Comparison of ENCODE assay signal across 29 mouse cellular contexts in genomic region chr9:103119781-103120180, GRCm38 (mm10). TPM values are rescaled to one million over a fixed set of nuclear protein-coding genes. Genes with fewer than 3 reads are reported as not detected.
DNase-seq lines count a peak whose midpoint lies in the region; ATAC-seq lines count a peak whose summit lies in the region.
"Had no signal": no experiment of that assay in that cellular context is flagged by ENCODE, and none has a peak within 500 bp of the region (broad histone marks: within the 10 kb centered on the region; RNA-seq: fewer than 3 reads in every experiment).

No protein-coding gene starts in this region.

- WGBS in forebrain, embryonic 11.5 days = 84% methylated on average over 9 of the region's 9 CpGs
- WGBS in forebrain, embryonic 13.5 days = 89% methylated on average over 9 of the region's 9 CpGs
- 80% methylated on average over 9 of the region's 9 CpGs for WGBS in limb, embryonic 13.5 days
- 83% methylated on average over 9 of the region's 9 CpGs for WGBS in limb, embryonic 10.5 days
- WGBS in neural tube, embryonic 13.5 days = 75% methylated on average over 9 of the region's 9 CpGs
- WGBS in neural tube, embryonic 15.5 days = 84% methylated on average over 9 of the region's 9 CpGs
- WGBS in hindbrain, embryonic 16.5 days = 64% methylated on average over 9 of the region's 9 CpGs

- ATAC-seq in forebrain, embryonic 11.5 days (replicated peaks; ENCODE audit: low FRiP score) = no peak
- ATAC-seq in forebrain, embryonic 13.5 days = no peak
- ATAC-seq in limb, embryonic 13.5 days (ENCODE audit: low FRiP score, low read depth) = no peak
- ATAC-seq in neural tube, embryonic 13.5 days (ENCODE audit: low read depth) = no peak
- no peak for ATAC-seq in neural tube, embryonic 15.5 days (ENCODE audit: low FRiP score)
- 0 out of 2 replicates have a peak, but pooled peaks have one; percentile 16 for ATAC-seq in hindbrain, embryonic 16.5 days
- ATAC-seq: intestine, postnatal 0 days had no signal

- H3K9ac ChIP-seq in forebrain, embryonic 11.5 days (ENCODE audit: low read length) = no peak overlapping the region
- H3K9ac ChIP-seq in forebrain, embryonic 13.5 days = no peak overlapping the region
- 0 out of 2 replicates have a peak overlapping the region, but pooled peaks have one; percentile 10 for H3K9ac ChIP-seq in limb, embryonic 13.5 days
- 0 out of 2 replicates have a peak overlapping the region, but pooled peaks have one; percentile 17 for H3K9ac ChIP-seq in neural tube, embryonic 13.5 days
- H3K9ac ChIP-seq in neural tube, embryonic 15.5 days (replicated peaks) = no peak overlapping the region
- no peak overlapping the region for H3K9ac ChIP-seq in hindbrain, embryonic 16.5 days (ENCODE audit: low read depth, low read length)
- H3K9ac ChIP-seq: embryonic facial prominence, embryonic 13.5 days; forebrain, embryonic 12.5 days; liver, embryonic 13.5 days; lung, embryonic 14.5 days; neural tube, embryonic 12.5 days had no signal

- no peaks in the 10 kb centered on the region for H3K36me3 ChIP-seq in forebrain, embryonic 11.5 days (ENCODE audit: control insufficient read depth, insufficient read depth, low read length)
- H3K36me3 ChIP-seq in forebrain, embryonic 13.5 days (ENCODE audit: poor library complexity, severe bottlenecking) = peaks cover 21% of the 10 kb centered on the region
- no peaks in the 10 kb centered on the region; the same call in 1 of the 2 replicates for H3K36me3 ChIP-seq in limb, embryonic 13.5 days
- H3K36me3 ChIP-seq in limb, embryonic 10.5 days = no peaks in the 10 kb centered on the region
- H3K36me3 ChIP-seq in neural tube, embryonic 13.5 days = peaks cover 13% of the 10 kb centered on the region; the same call in 1 of the 2 replicates
- H3K36me3 ChIP-seq in neural tube, embryonic 15.5 days = 0 out of 2 replicates have a peak, but pooled peaks cover 5% of the 10 kb centered on the region
- H3K36me3 ChIP-seq in hindbrain, embryonic 16.5 days (ENCODE audit: control insufficient read depth, insufficient read depth, low read length) = 0 out of 2 replicates have a peak, but pooled peaks cover 3% of the 10 kb centered on the region
- H3K36me3 ChIP-seq: embryonic facial prominence, embryonic 13.5 days; forebrain, embryonic 12.5 days; liver, embryonic 13.5 days; neural tube, embryonic 12.5 days had no signal

- no peak overlapping the region for H3K4me3 ChIP-seq in forebrain, embryonic 11.5 days (ENCODE audit: low read depth, low read length)
- no peak overlapping the region for H3K4me3 ChIP-seq in forebrain, embryonic 13.5 days
- no peak overlapping the region for H3K4me3 ChIP-seq in limb, embryonic 13.5 days
- no peak overlapping the region for H3K4me3 ChIP-seq in limb, embryonic 10.5 days
- H3K4me3 ChIP-seq in neural tube, embryonic 13.5 days = no peak overlapping the region
- H3K4me3 ChIP-seq in neural tube, embryonic 15.5 days (replicated peaks) = no peak overlapping the region
- H3K4me3 ChIP-seq in hindbrain, embryonic 16.5 days (ENCODE audit: low read length) = no peak overlapping the region
- H3K4me3 ChIP-seq: embryonic facial prominence, embryonic 13.5 days; forebrain, embryonic 12.5 days; gastrocnemius, adult 2 months; layer of hippocampus, adult 2 months; left cerebral cortex, adult 2 months; liver, embryonic 13.5 days; midbrain, embryonic 13.5 days; neural tube, embryonic 12.5 days had no signal

- no peaks in the 10 kb centered on the region; the same call in 1 of the 2 replicates for H3K4me1 ChIP-seq in forebrain, embryonic 11.5 days (replicated peaks; ENCODE audit: control insufficient read depth, insufficient read depth, low read length)
- H3K4me1 ChIP-seq in forebrain, embryonic 13.5 days = peaks cover 32% of the 10 kb centered on the region
- H3K4me1 ChIP-seq in limb, embryonic 13.5 days = no peaks in the 10 kb centered on the region
- no peaks in the 10 kb centered on the region for H3K4me1 ChIP-seq in limb, embryonic 10.5 days
- peaks cover 66% of the 10 kb centered on the region for H3K4me1 ChIP-seq in neural tube, embryonic 13.5 days (replicated peaks)
- peaks cover 51% of the 10 kb centered on the region for H3K4me1 ChIP-seq in neural tube, embryonic 15.5 days
- peaks cover 39% of the 10 kb centered on the region for H3K4me1 ChIP-seq in hindbrain, embryonic 16.5 days (ENCODE audit: control insufficient read depth, insufficient read depth, low read depth, low read length)
- H3K4me1 ChIP-seq: embryonic facial prominence, embryonic 13.5 days; liver, embryonic 13.5 days had no signal

- H3K4me2 ChIP-seq in forebrain, embryonic 11.5 days (ENCODE audit: low read depth, low read length, severe bottlenecking) = no peak overlapping the region
- no peak overlapping the region for H3K4me2 ChIP-seq in forebrain, embryonic 13.5 days
- no peak overlapping the region for H3K4me2 ChIP-seq in limb, embryonic 13.5 days (replicated peaks)
- no peak overlapping the region for H3K4me2 ChIP-seq in neural tube, embryonic 13.5 days
- H3K4me2 ChIP-seq in neural tube, embryonic 15.5 days = no peak overlapping the region
- H3K4me2 ChIP-seq in hindbrain, embryonic 16.5 days (ENCODE audit: low read length) = no peak overlapping the region
- H3K4me2 ChIP-seq: embryonic facial prominence, embryonic 13.5 days; forebrain, embryonic 12.5 days; liver, embryonic 13.5 days; lung, embryonic 14.5 days; midbrain, embryonic 13.5 days; neural tube, embryonic 12.5 days had no signal

- no peaks in the 10 kb centered on the region for H3K9me3 ChIP-seq in forebrain, embryonic 11.5 days (ENCODE audit: control insufficient read depth, low read length)
- H3K9me3 ChIP-seq in forebrain, embryonic 13.5 days (replicated peaks) = no peaks in the 10 kb centered on the region
- H3K9me3 ChIP-seq in limb, embryonic 13.5 days = no peaks in the 10 kb centered on the region
- no peaks in the 10 kb centered on the region for H3K9me3 ChIP-seq in limb, embryonic 10.5 days (replicated peaks)
- H3K9me3 ChIP-seq in neural tube, embryonic 13.5 days = no peaks in the 10 kb centered on the region
- no peaks in the 10 kb centered on the region for H3K9me3 ChIP-seq in neural tube, embryonic 15.5 days (replicated peaks)
- H3K9me3 ChIP-seq in hindbrain, embryonic 16.5 days (ENCODE audit: control insufficient read depth, low read length) = no peaks in the 10 kb centered on the region
- H3K9me3 ChIP-seq: embryonic facial prominence, embryonic 13.5 days; forebrain, embryonic 12.5 days; liver, embryonic 13.5 days; midbrain, embryonic 13.5 days; neural tube, embryonic 12.5 days had no signal

- no peak overlapping the region for H3K27ac ChIP-seq in forebrain, embryonic 11.5 days (ENCODE audit: low read depth, low read length)
- H3K27ac ChIP-seq in forebrain, embryonic 13.5 days = no peak overlapping the region
- H3K27ac ChIP-seq in limb, embryonic 13.5 days = no peak overlapping the region
- no peak overlapping the region; the same call in 1 of the 2 replicates for H3K27ac ChIP-seq in limb, embryonic 10.5 days
- H3K27ac ChIP-seq in neural tube, embryonic 13.5 days (replicated peaks) = peak overlapping the region; percentile 54; the same call in 1 of the 2 replicates
- no peak overlapping the region; the same call in 1 of the 2 replicates for H3K27ac ChIP-seq in neural tube, embryonic 15.5 days (replicated peaks)
- no peak overlapping the region for H3K27ac ChIP-seq in hindbrain, embryonic 16.5 days (ENCODE audit: low read depth, low read length)
- H3K27ac ChIP-seq: embryonic facial prominence, embryonic 13.5 days; forebrain, embryonic 12.5 days; gastrocnemius, adult 2 months; layer of hippocampus, adult 2 months; left cerebral cortex, adult 2 months; liver, embryonic 13.5 days; midbrain, embryonic 13.5 days; neural tube, embryonic 12.5 days had no signal

- DNase-seq in forebrain, embryonic 11.5 days (ENCODE audit: low spot score) = peak; percentile 35
- DNase-seq in limb, embryonic 10.5 days (ENCODE audit: low spot score) = no peak
- DNase-seq in c-Kit-positive CD71-positive TER-119-positive erythroid progenitor cells, embryonic 14.5 days (ENCODE audit: low spot score) = no peak
- DNase-seq: adrenal gland, postnatal 10 days; cerebellum, adult 11 months; cerebellum, adult 9-11 months; gastrocnemius, adult 2 months; gastrocnemius, postnatal 36 days; heart, postnatal 14 days; kidney, adult 9 months; kidney, postnatal 25 days; liver, embryonic 13.5 days; lung, postnatal 14 days; right cerebral cortex, postnatal 14 days; thymus, postnatal 4 days had no signal

- H3K27me3 ChIP-seq in forebrain, embryonic 11.5 days (ENCODE audit: control insufficient read depth, insufficient read depth, low read length) = no peaks in the 10 kb centered on the region
- no peaks in the 10 kb centered on the region for H3K27me3 ChIP-seq in forebrain, embryonic 13.5 days
- peaks cover 5% of the 10 kb centered on the region for H3K27me3 ChIP-seq in limb, embryonic 13.5 days
- peaks cover 15% of the 10 kb centered on the region for H3K27me3 ChIP-seq in limb, embryonic 10.5 days (ENCODE audit: low read depth, poor library complexity, severe bottlenecking)
- H3K27me3 ChIP-seq in neural tube, embryonic 13.5 days = no peaks in the 10 kb centered on the region
- H3K27me3 ChIP-seq in neural tube, embryonic 15.5 days (replicated peaks) = no peaks in the 10 kb centered on the region
- no peaks in the 10 kb centered on the region for H3K27me3 ChIP-seq in hindbrain, embryonic 16.5 days (replicated peaks; ENCODE audit: control insufficient read depth, insufficient read depth, low read length)
- H3K27me3 ChIP-seq: forebrain, embryonic 12.5 days; midbrain, embryonic 13.5 days; neural tube, embryonic 12.5 days; Patski had no signal

RNA-seq across cellular contexts. Expression of gene Rab6b, which starts 8.2 kb away (rescaled TPM):
- polyA plus RNA-seq in forebrain, embryonic 11.5 days (2014; fragmentation: Nextera tagmentation; extraction: Ambion mirVana) = 12.5 and 13.6 TPM in 2 replicates
- 38.5 TPM in 2 replicates for polyA plus RNA-seq in forebrain, embryonic 13.5 days (2015; fragmentation: Nextera tagmentation; extraction: Ambion mirVana)
- 5.6 and 6.1 TPM in 2 replicates for polyA plus RNA-seq in limb, embryonic 13.5 days (2015; fragmentation: Nextera tagmentation; extraction: Ambion mirVana)
- polyA plus RNA-seq in limb, embryonic 10.5 days (2016; fragmentation: Nextera tagmentation; extraction: Ambion mirVana) = 1.2 and 2.1 TPM in 2 replicates
- 82.5 and 86.2 TPM in 2 replicates for polyA plus RNA-seq in neural tube, embryonic 13.5 days (2015; fragmentation: Nextera tagmentation; extraction: Ambion mirVana)
- 105 and 117 TPM in 2 replicates for polyA plus RNA-seq in neural tube, embryonic 15.5 days (2015; fragmentation: Nextera tagmentation; extraction: Ambion mirVana)
- 137 and 140 TPM in 2 replicates for polyA plus RNA-seq in hindbrain, embryonic 16.5 days (2015; fragmentation: Nextera tagmentation; extraction: Ambion mirVana)

Comparison
In these comparisons a context has a peak if more than half of its experiments do, and no peak if none do; other contexts are left out.
1. H3K9ac ChIP-seq: peak in limb, embryonic 13.5 days (single experiment) and neural tube, embryonic 13.5 days (single experiment); none in forebrain, embryonic 11.5 days (single experiment), forebrain, embryonic 13.5 days (single experiment), neural tube, embryonic 15.5 days (single experiment) and hindbrain, embryonic 16.5 days (single experiment).